Mouse (Mus musculus) hindbrain, postnatal 0 days (tissue): ENCODE data around the gene Leap2. TPM values are rescaled to one million over a fixed set of nuclear protein-coding genes. Genes with fewer than 3 reads are reported as not detected.
A peak's percentile ranks its signal among the peaks of the same experiment; 100 is the strongest.

Experiments
- ATAC-seq: fragments of 200-750 bp; cut with Nextera tagmentation; 2 replicates; pipeline ENCODE4 v1.8.0; 2017; ENCODE audit warnings: mild to moderate bottlenecking, moderate TSS enrichment, moderate library complexity
- DNase-seq: peaks from one replicate; pipeline ENCODE4 v3.0.0-alpha.2; 2015; ENCODE audit warnings: low spot score
- H3K27ac ChIP-seq: fragments of 300-500 bp; sonication (generic); 2 replicates; pipeline ENCODE4 v1.5.1; 2014; ENCODE audit warnings: mild to moderate bottlenecking
- H3K27me3 ChIP-seq: fragments of 300-500 bp; sonication (generic); 2 replicates; pipeline ENCODE4 v1.6.1; 2014; ENCODE audit warnings: low read length, mixed read lengths; ENCODE audit not compliant: insufficient read depth
- H3K36me3 ChIP-seq: fragments of 300-500 bp; sonication (generic); 2 replicates; pipeline ENCODE4 v1.6.1; 2014; ENCODE audit warnings: low read length, mixed read lengths; ENCODE audit not compliant: insufficient read depth
- H3K4me1 ChIP-seq: fragments of 300-500 bp; sonication (generic); 2 replicates; pipeline ENCODE4 v1.6.1; 2014; ENCODE audit warnings: antibody characterized with exemption, low read length, mixed read lengths; ENCODE audit not compliant: insufficient read depth
- H3K4me2 ChIP-seq: fragments of 300-500 bp; sonication (generic); 2 replicates; pipeline ENCODE4 v1.6.1; 2014; ENCODE audit warnings: low read depth, mild to moderate bottlenecking, low read length, moderate library complexity, mixed read lengths
- H3K4me3 ChIP-seq: fragments of 300-500 bp; sonication (generic); 2 replicates; pipeline ENCODE4 v1.5.1; 2014; ENCODE audit warnings: low read length
- H3K9ac ChIP-seq: fragments of 300-500 bp; sonication (generic); replicated peaks from 2 replicates; pipeline ENCODE4 v1.6.1; 2014; ENCODE audit warnings: mild to moderate bottlenecking, low read length, moderate library complexity, mixed read lengths
- H3K9me3 ChIP-seq: fragments of 300-500 bp; sonication (generic); 2 replicates; pipeline ENCODE4 v1.6.1; 2016; ENCODE audit warnings: low read length, mixed read lengths
- CTCF ChIP-seq: IDR thresholded peaks from 2 replicates; pipeline ENCODE4 v1.5.1; 2016; ENCODE audit warnings: antibody characterized with exemption, control low read depth, low read depth
- WGBS: fragments of 180-500 bp; shearing (Covaris S2); extraction: QIAGEN DNeasy Blood & Tissue Kit; methylation state at CpG from one replicate; pipeline ENCODE4 v1.1.7; 2014; 5-methylcytosine and 5-hydroxymethylcytosine counted together
- polyA plus RNA-seq: library from polyadenylated mRNA; unstranded; fragments of >200 nt; fragmentation: Nextera tagmentation; extraction: Ambion mirVana; gene quantifications from 2 replicates; pipeline ENCODE4 v1.2.1, GENCODE M21; 2015
- total RNA-seq: library from RNA; depleted of rRNA; stranded (reverse); fragments of >200 nt; gene quantifications from 2 replicates; pipeline ENCODE4 v1.2.3, GENCODE M21; 2014

Gene Leap2
- total and polyA plus RNA-seq, 2 experiments from 2014 or later, result not detected

- H3K27me3 ChIP-seq, result no peaks in the 10 kb centered on the region
- H3K4me2 ChIP-seq, result no peak overlapping the region
- H3K9ac ChIP-seq, result no peak overlapping the region
- no peak for ATAC-seq
- TF ChIP-seq CTCF, result no peak
- no peaks in the 10 kb centered on the region for H3K4me1 ChIP-seq
- H3K4me3 ChIP-seq, result no peak overlapping the region
- H3K36me3 ChIP-seq, result no peaks in the 10 kb centered on the region
- WGBS, result 63% methylated on average over 13 of the region's 13 CpGs
- no peak overlapping the region for H3K27ac ChIP-seq
- DNase-seq, result no peak
- no peaks in the 10 kb centered on the region for H3K9me3 ChIP-seq
Measured at GRCm38 (mm10) chr11:53445562-53445961, 22.6 kb upstream of the Leap2 start.

- Histone ChIP-seq H3K4me1 (no peaks in the 10 kb centered on the region), H3K9me3 (no peaks in the 10 kb centered on the region), H3K9ac (no peak overlapping the region), H3K36me3 (no peaks in the 10 kb centered on the region), H3K27ac (no peak overlapping the region), H3K4me3 (no peak overlapping the region), H3K4me2 (no peak overlapping the region), H3K27me3 (no peaks in the 10 kb centered on the region)
- TF ChIP-seq CTCF, result peak; percentile 71
- WGBS, result 29% methylated on average over 6 of the region's 6 CpGs
- no peak for DNase-seq
- 0 out of 2 replicates have a peak, but pooled peaks have one; percentile 53 for ATAC-seq
Measured at GRCm38 (mm10) chr11:53443861-53444260, 20.9 kb upstream of the Leap2 start.

GRCm38 (mm10) chr11:53441921-53442320 is 19.0 kb upstream of the Leap2 start:
- Histone ChIP-seq H3K36me3 (no peaks in the 10 kb centered on the region), H3K27me3 (no peaks in the 10 kb centered on the region), H3K4me3 (no peak overlapping the region), H3K4me1 (no peaks in the 10 kb centered on the region), H3K9me3 (no peaks in the 10 kb centered on the region), H3K27ac (no peak overlapping the region), H3K4me2 (no peak overlapping the region), H3K9ac (no peak overlapping the region)
- DNase-seq (no peak), ATAC-seq (no peak)
- 61% methylated on average over 12 of the region's 12 CpGs for WGBS
- TF ChIP-seq CTCF, result no peak

- ATAC-seq (no peak), DNase-seq (no peak)
- no peaks in the 10 kb centered on the region for H3K9me3 ChIP-seq
- H3K27me3 ChIP-seq, result no peaks in the 10 kb centered on the region
- no peak overlapping the region for H3K4me3 ChIP-seq
- no peak overlapping the region for H3K4me2 ChIP-seq
- no peaks in the 10 kb centered on the region for H3K36me3 ChIP-seq
- H3K27ac ChIP-seq, result no peak overlapping the region
- WGBS, result 91% methylated on average over 6 of the region's 6 CpGs
- H3K4me1 ChIP-seq, result 0 out of 2 replicates have a peak, but pooled peaks cover 3% of the 10 kb centered on the region
- no peak for TF ChIP-seq CTCF
- H3K9ac ChIP-seq, result no peak overlapping the region
Measured at GRCm38 (mm10) chr11:53436338-53436737, 13.4 kb upstream of the Leap2 start.

GRCm38 (mm10) chr11:53435504-53435903 is 12.5 kb upstream of the Leap2 start:
- Histone ChIP-seq H3K4me2 (no peak overlapping the region), H3K36me3 (no peaks in the 10 kb centered on the region), H3K27ac (no peak overlapping the region), H3K27me3 (no peaks in the 10 kb centered on the region), H3K9ac (no peak overlapping the region), H3K4me3 (no peak overlapping the region), H3K9me3 (no peaks in the 10 kb centered on the region), H3K4me1 (0 out of 2 replicates have a peak, but pooled peaks cover 4% of the 10 kb centered on the region)
- 81% methylated on average over 8 of the region's 8 CpGs for WGBS
- DNase-seq (no peak), ATAC-seq (no peak)
- no peak for TF ChIP-seq CTCF

- H3K36me3 ChIP-seq, result peaks cover 8% of the 10 kb centered on the region; the same call in 1 of the 2 replicates
- H3K4me2 ChIP-seq, result no peak overlapping the region
- ATAC-seq (no peak), DNase-seq (no peak)
- H3K4me3 ChIP-seq, result no peak overlapping the region
- no peak for TF ChIP-seq CTCF
- H3K27ac ChIP-seq, result no peak overlapping the region
- no peaks in the 10 kb centered on the region for H3K27me3 ChIP-seq
- no peak overlapping the region for H3K9ac ChIP-seq
- H3K9me3 ChIP-seq, result no peaks in the 10 kb centered on the region
- WGBS, result 59% methylated on average over 6 of the region's 6 CpGs
- H3K4me1 ChIP-seq, result peaks cover 11% of the 10 kb centered on the region
Measured at GRCm38 (mm10) chr11:53433057-53433456, 10.1 kb upstream of the Leap2 start.

- Histone ChIP-seq H3K4me3 (peak overlapping the region; percentile 94), H3K9ac (peak overlapping the region; percentile 44), H3K4me2 (peak overlapping the region; percentile 83), H3K27me3 (no peaks in the 10 kb centered on the region), H3K36me3 (peaks cover 16% of the 10 kb centered on the region; the same call in 1 of the 2 replicates), H3K4me1 (peaks cover 11% of the 10 kb centered on the region), H3K27ac (peak overlapping the region; percentile 88), H3K9me3 (no peaks in the 10 kb centered on the region)
- ATAC-seq, result peak; percentile 36
- 14% methylated on average over 9 of the region's 9 CpGs for WGBS
- DNase-seq, result no peak
- TF ChIP-seq CTCF, result no peak
Measured at GRCm38 (mm10) chr11:53431347-53432056, 8.5 kb upstream of the Leap2 start.
